Mouse (Mus musculus) midbrain, embryonic 16.5 days (tissue): Measurements from ENCODE around the gene Acin1. TPM values are rescaled to one million over a fixed set of nuclear protein-coding genes. Genes with fewer than 3 reads are reported as not detected.
"Not testable (repeated sequence)": the region's sequence is repeated elsewhere in the genome, so short reads cannot be mapped to it uniquely, and the experiment has no call there.

Source experiments
- ATAC-seq: fragments of 200-750 bp; cut with Nextera tagmentation; 2 replicates; pipeline ENCODE4 v1.8.0; 2017; ENCODE audit warnings: moderate TSS enrichment
- H3K27ac ChIP-seq: fragments of 300-500 bp; sonication (generic); 2 replicates; pipeline ENCODE4 v1.5.1; 2014; ENCODE audit warnings: mild to moderate bottlenecking, low read length, mixed read lengths
- H3K27me3 ChIP-seq: fragments of 300-500 bp; sonication (generic); 2 replicates; pipeline ENCODE4 v1.6.1; 2014; ENCODE audit warnings: low read depth, low read length, mixed read lengths; ENCODE audit not compliant: control insufficient read depth, insufficient read depth
- H3K36me3 ChIP-seq: fragments of 300-500 bp; sonication (generic); 2 replicates; pipeline ENCODE4 v1.6.1; 2014; ENCODE audit warnings: mild to moderate bottlenecking, low read length, moderate library complexity, mixed read lengths; ENCODE audit not compliant: control insufficient read depth, insufficient read depth
- H3K4me1 ChIP-seq: fragments of 300-500 bp; sonication (generic); 2 replicates; pipeline ENCODE4 v1.6.1; 2014; ENCODE audit warnings: mild to moderate bottlenecking, low read length, mixed read lengths; ENCODE audit not compliant: control insufficient read depth, insufficient read depth
- H3K4me2 ChIP-seq: fragments of 300-500 bp; sonication (generic); 2 replicates; pipeline ENCODE4 v1.6.1; 2014; ENCODE audit warnings: mild to moderate bottlenecking, low read length, mixed read lengths
- H3K4me3 ChIP-seq: fragments of 300-500 bp; sonication (generic); 2 replicates; pipeline ENCODE4 v1.5.1; 2014; ENCODE audit warnings: low read depth, mild to moderate bottlenecking, low read length, moderate library complexity, mixed read lengths
- H3K9ac ChIP-seq: fragments of 300-500 bp; sonication (generic); 2 replicates; pipeline ENCODE4 v1.6.1; 2014; ENCODE audit warnings: low read depth, low read length, mixed read lengths
- H3K9me3 ChIP-seq: fragments of 300-500 bp; sonication (generic); replicated peaks from 2 replicates; pipeline ENCODE4 v1.6.1; 2014; ENCODE audit warnings: mild to moderate bottlenecking, low read length, mixed read lengths; ENCODE audit not compliant: control insufficient read depth, poor library complexity, severe bottlenecking
- WGBS: fragments of 180-500 bp; shearing (Covaris S2); extraction: QIAGEN DNeasy Blood & Tissue Kit; methylation state at CpG from one replicate; pipeline ENCODE4 v1.1.7; 2014; 5-methylcytosine and 5-hydroxymethylcytosine counted together
- polyA plus RNA-seq: library from polyadenylated mRNA; unstranded; fragments of >200 nt; fragmentation: Nextera tagmentation; extraction: Ambion mirVana; gene quantifications from 2 replicates; pipeline ENCODE4 v1.2.1, GENCODE M21; 2015

The Acin1 gene
- polyA plus RNA-seq, 1 experiment from 2014 or later = 108 TPM

DNA sequence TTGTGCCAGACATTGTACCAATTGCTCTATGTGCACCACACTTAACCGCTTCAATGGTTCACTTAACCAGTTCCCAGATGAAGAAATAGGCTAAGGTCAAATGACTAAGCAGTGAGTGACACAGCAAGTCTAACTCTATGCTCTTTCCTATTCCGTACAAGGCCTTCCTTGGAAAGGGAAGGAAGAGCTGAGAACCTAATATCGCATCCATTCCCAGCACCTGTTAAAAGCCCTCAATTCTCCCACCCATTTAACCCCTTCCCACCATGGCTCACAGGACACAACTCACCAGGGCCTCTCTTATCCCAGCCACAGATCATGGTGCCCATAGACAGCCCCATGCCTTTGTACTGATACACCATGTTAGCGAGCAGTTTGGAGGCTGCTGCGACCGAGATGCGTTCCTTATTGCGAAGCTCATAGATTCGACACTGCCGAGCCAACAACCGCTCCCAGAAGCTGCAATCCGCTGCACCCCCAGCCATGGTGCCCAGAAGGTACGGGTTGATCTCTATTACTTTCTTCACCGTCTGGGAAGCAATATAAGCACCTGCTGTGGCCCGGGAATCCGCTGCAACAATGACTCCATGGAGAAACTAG lies 70.4 kb downstream of the Acin1 start:
- no peaks in the 10 kb centered on the region for H3K27me3 ChIP-seq
- H3K36me3 ChIP-seq = peaks cover 7% of the 10 kb centered on the region; the same call in 1 of the 2 replicates
- H3K27ac ChIP-seq = no peak overlapping the region
- no peak for ATAC-seq
- H3K4me2 ChIP-seq = no peak overlapping the region; the same call in 1 of the 2 replicates
- 93% methylated on average over 16 of the region's 16 CpGs for WGBS
- peaks cover 11% of the 10 kb centered on the region for H3K4me1 ChIP-seq
- H3K9ac ChIP-seq = no peak overlapping the region
- no peak overlapping the region for H3K4me3 ChIP-seq
- no peaks in the 10 kb centered on the region for H3K9me3 ChIP-seq

GRCm38 (mm10) chr14:54614130-54614529 lies 72.6 kb downstream of the Acin1 start:
- not testable (repeated sequence) for H3K4me3 ChIP-seq, ATAC-seq
- 90% methylated on average over 16 of the region's 16 CpGs for WGBS

GRCm38 (mm10) chr14:54610648-54611047 lies 76.1 kb downstream of the Acin1 start:
- Histone ChIP-seq H3K27ac (no peak overlapping the region), H3K9ac (no peak overlapping the region), H3K36me3 (peaks cover 7% of the 10 kb centered on the region; the same call in 1 of the 2 replicates), H3K4me1 (no peaks in the 10 kb centered on the region), H3K4me2 (no peak overlapping the region), H3K27me3 (no peaks in the 10 kb centered on the region), H3K4me3 (no peak overlapping the region), H3K9me3 (no peaks in the 10 kb centered on the region)
- no peak for ATAC-seq
- WGBS = 78% methylated on average over 6 of the region's 6 CpGs

More at GRCm38 (mm10) chr14:54614130-54614529, 72.6 kb downstream of the Acin1 start:
- not testable (repeated sequence) for H3K9ac ChIP-seq, H3K9me3 ChIP-seq, H3K27me3 ChIP-seq, H3K36me3 ChIP-seq, H3K27ac ChIP-seq, H3K4me2 ChIP-seq
- H3K4me1 ChIP-seq = peaks cover 11% of the 10 kb centered on the region

GRCm38 (mm10) chr14:54609962-54610361 lies 76.8 kb downstream of the Acin1 start:
- H3K27me3 ChIP-seq = no peaks in the 10 kb centered on the region
- peaks cover 6% of the 10 kb centered on the region; the same call in 1 of the 2 replicates for H3K36me3 ChIP-seq
- H3K9ac ChIP-seq = no peak overlapping the region
- H3K4me3 ChIP-seq = no peak overlapping the region
- 75% methylated on average over 4 of the region's 4 CpGs for WGBS
- H3K4me2 ChIP-seq = no peak overlapping the region
- ATAC-seq = no peak
- peaks cover 4% of the 10 kb centered on the region for H3K4me1 ChIP-seq
- no peak overlapping the region for H3K27ac ChIP-seq
- H3K9me3 ChIP-seq = no peaks in the 10 kb centered on the region

GRCm38 (mm10) chr14:54609245-54609644 lies 77.5 kb downstream of the Acin1 start:
- Histone ChIP-seq H3K36me3 (peaks cover 5% of the 10 kb centered on the region; the same call in 1 of the 2 replicates), H3K4me2 (no peak overlapping the region), H3K9me3 (no peaks in the 10 kb centered on the region), H3K27ac (no peak overlapping the region), H3K4me1 (peaks cover 11% of the 10 kb centered on the region), H3K4me3 (no peak overlapping the region), H3K9ac (no peak overlapping the region), H3K27me3 (no peaks in the 10 kb centered on the region)
- WGBS = 76% methylated on average over 4 of the region's 4 CpGs
- no peak for ATAC-seq

GRCm38 (mm10) chr14:54607226-54607625 lies 79.5 kb downstream of the Acin1 start:
- H3K36me3 ChIP-seq = no peaks in the 10 kb centered on the region; the same call in 1 of the 2 replicates
- 32% methylated on average over 8 of the region's 8 CpGs for WGBS
- no peak for ATAC-seq

GRCm38 (mm10) chr14:54605752-54606321 lies 80.9 kb downstream of the Acin1 start, which contains the start of gene 4931414P19Rik:
Gene 4931414P19Rik (minus strand): TSS chr14:54605993.
- H3K9ac ChIP-seq = peak within 1 kb of the TSS; percentile 69
- 1% methylated on average over 39 of the region's 39 CpGs for WGBS
- H3K4me1 ChIP-seq = peaks cover 23% of the 10 kb centered on the region
- H3K36me3 ChIP-seq = no peaks in the 10 kb centered on the region
- no peaks in the 10 kb centered on the region for H3K9me3 ChIP-seq
- peak within 1 kb of the TSS; percentile 79 for H3K27ac ChIP-seq
- peak; percentile 12; the same call in 1 of the 2 replicates for ATAC-seq
- H3K27me3 ChIP-seq = no peaks in the 10 kb centered on the region
- H3K4me2 ChIP-seq = peak within 1 kb of the TSS; percentile 74
- H3K4me3 ChIP-seq = peak within 1 kb of the TSS; percentile 52

More at GRCm38 (mm10) chr14:54607226-54607625, 79.5 kb downstream of the Acin1 start:
- Histone ChIP-seq H3K27ac (no peak overlapping the region), H3K4me3 (no peak overlapping the region), H3K9me3 (no peaks in the 10 kb centered on the region), H3K4me2 (no peak overlapping the region), H3K27me3 (no peaks in the 10 kb centered on the region), H3K4me1 (peaks cover 21% of the 10 kb centered on the region), H3K9ac (no peak overlapping the region)

- H3K4me1 ChIP-seq = peaks cover 23% of the 10 kb centered on the region
Measured at GRCm38 (mm10) chr14:54603686-54604085, 83.0 kb downstream of the Acin1 start.

DNA sequence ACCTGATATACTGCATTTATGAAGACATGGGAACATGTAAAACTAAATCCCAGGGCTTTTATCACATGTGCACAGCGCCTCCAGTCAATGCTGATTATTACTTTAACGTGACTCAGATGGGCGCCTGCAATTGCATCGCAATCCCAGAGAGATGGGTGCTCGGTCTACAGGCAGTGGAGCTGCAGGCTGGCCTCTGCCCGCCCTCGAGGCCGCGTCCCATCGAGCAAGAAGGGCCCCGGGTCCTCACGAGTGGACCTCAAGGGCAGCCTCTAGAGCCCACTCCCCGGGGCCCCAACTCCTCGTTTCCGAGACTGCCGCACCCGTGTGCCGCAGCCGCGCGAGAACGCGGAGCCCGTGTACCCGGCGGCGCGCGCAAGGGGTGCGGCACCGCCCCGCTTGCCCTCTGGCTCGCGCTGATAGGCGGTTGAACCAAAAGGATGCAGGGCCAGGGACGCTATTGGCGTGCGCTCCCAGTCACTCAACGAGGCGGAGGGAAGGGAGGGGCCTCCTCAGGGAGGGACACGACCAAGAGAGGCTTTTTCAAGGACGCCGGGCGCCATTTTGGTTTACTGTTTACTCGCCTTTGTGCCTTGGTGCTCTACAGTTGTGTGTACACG lies 83.6 kb downstream of the Acin1 start:
- H3K4me2 ChIP-seq = peak overlapping the region; percentile 54
- WGBS = under 1% methylated on average over 46 of the region's 46 CpGs

More at GRCm38 (mm10) chr14:54603686-54604085, 83.0 kb downstream of the Acin1 start:
- H3K9ac ChIP-seq = no peak overlapping the region
- peak overlapping the region; percentile 54 for H3K4me2 ChIP-seq
- H3K36me3 ChIP-seq = no peaks in the 10 kb centered on the region
- peak overlapping the region; percentile 96 for H3K27ac ChIP-seq
- 85% methylated on average over 8 of the region's 8 CpGs for WGBS
- no peak for ATAC-seq
- H3K4me3 ChIP-seq = peak overlapping the region; percentile 57
- no peaks in the 10 kb centered on the region for H3K9me3 ChIP-seq
- no peaks in the 10 kb centered on the region for H3K27me3 ChIP-seq

More for the DNA sequence above, 83.6 kb downstream of the Acin1 start:
- Histone ChIP-seq H3K4me3 (peak overlapping the region; percentile 57), H3K4me1 (peaks cover 23% of the 10 kb centered on the region), H3K9ac (peak overlapping the region; percentile 80), H3K36me3 (no peaks in the 10 kb centered on the region), H3K27ac (peak overlapping the region; percentile 96), H3K27me3 (no peaks in the 10 kb centered on the region), H3K9me3 (no peaks in the 10 kb centered on the region)
- ATAC-seq = peak; percentile 99
